Mouse (Mus musculus) neural tube, embryonic 11.5 days (tissue): ENCODE data around the gene Gjb5. TPM values are rescaled to one million over a fixed set of nuclear protein-coding genes. Genes with fewer than 3 reads are reported as not detected.
A peak's percentile ranks its signal among the peaks of the same experiment; 100 is the strongest.

ENCODE experiments used
- ATAC-seq: fragments of 200-750 bp; cut with Nextera tagmentation; 2 replicates; pipeline ENCODE4 v1.8.0; 2017; ENCODE audit warnings: moderate number of reproducible peaks, mild to moderate bottlenecking, moderate TSS enrichment, moderate library complexity; ENCODE audit not compliant: insufficient read depth, low FRiP score, low TSS enrichment
- DNase-seq: peaks from one replicate; pipeline ENCODE4 v3.0.0-alpha.2; 2015; ENCODE audit warnings: low spot score
- H3K27ac ChIP-seq: fragments of 300-500 bp; sonication (generic); 2 replicates; pipeline ENCODE4 v1.5.1; 2014; ENCODE audit warnings: low read depth, mild to moderate bottlenecking, low read length
- H3K27me3 ChIP-seq: fragments of 300-500 bp; sonication (generic); 2 replicates; pipeline ENCODE4 v1.6.1; 2014; ENCODE audit warnings: mild to moderate bottlenecking, low read length, mixed read lengths; ENCODE audit not compliant: control insufficient read depth, insufficient read depth
- H3K36me3 ChIP-seq: fragments of 300-500 bp; sonication (generic); 2 replicates; pipeline ENCODE4 v1.6.1; 2014; ENCODE audit warnings: mild to moderate bottlenecking, low read length, moderate library complexity, mixed read lengths; ENCODE audit not compliant: control insufficient read depth, insufficient read depth
- H3K4me1 ChIP-seq: fragments of 300-500 bp; sonication (generic); 2 replicates; pipeline ENCODE4 v1.6.1; 2014; ENCODE audit warnings: low read length, mixed read lengths; ENCODE audit not compliant: control insufficient read depth, insufficient read depth
- H3K4me2 ChIP-seq: fragments of 300-500 bp; sonication (generic); 2 replicates; pipeline ENCODE4 v1.6.1; 2014; ENCODE audit warnings: low read depth, mild to moderate bottlenecking, moderate library complexity
- H3K4me3 ChIP-seq: fragments of 300-500 bp; sonication (generic); 2 replicates; pipeline ENCODE4 v1.5.1; 2014; ENCODE audit warnings: low read depth, low read length
- H3K9ac ChIP-seq: fragments of 300-500 bp; sonication (generic); 2 replicates; pipeline ENCODE4 v1.6.1; 2014; ENCODE audit warnings: mild to moderate bottlenecking, low read length
- H3K9me3 ChIP-seq: fragments of 300-500 bp; sonication (generic); 2 replicates; pipeline ENCODE4 v1.6.1; 2016; ENCODE audit warnings: low read length; ENCODE audit not compliant: control insufficient read depth
- WGBS: fragments of 180-500 bp; shearing (Covaris S2); extraction: QIAGEN DNeasy Blood & Tissue Kit; methylation state at CpG from one replicate; pipeline ENCODE4 v1.1.7; 2014; 5-methylcytosine and 5-hydroxymethylcytosine counted together
- polyA plus RNA-seq: library from polyadenylated mRNA; unstranded; fragments of >200 nt; fragmentation: Nextera tagmentation; extraction: Ambion mirVana; gene quantifications from 2 replicates; pipeline ENCODE4 v1.2.1, GENCODE M21; 2014

Gene Gjb5
- polyA plus RNA-seq, 1 experiment from 2014 or later: 1.2 TPM

DNA sequence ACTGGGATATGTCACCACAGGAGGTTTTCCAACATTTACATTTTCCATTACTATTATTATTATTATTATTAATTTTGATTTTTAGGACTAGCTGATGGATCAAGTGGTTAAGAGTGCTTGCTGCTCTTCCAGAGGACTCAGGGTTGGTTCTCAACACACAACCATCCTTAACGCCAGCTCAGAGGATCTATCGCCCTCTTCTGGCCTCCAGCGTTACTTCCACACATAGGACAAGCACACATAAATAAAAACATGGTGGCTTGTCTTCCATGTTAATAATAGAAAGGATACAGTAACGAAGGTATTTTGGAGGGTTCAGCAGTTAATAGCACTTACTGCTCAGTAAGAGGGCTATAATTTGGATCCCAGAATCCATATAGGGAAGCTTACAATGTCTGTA, 16.7 kb upstream of the Gjb5 start:
- Histone ChIP-seq H3K4me1 (no peaks in the 10 kb centered on the region), H3K9me3 (no peaks in the 10 kb centered on the region), H3K27me3 (no peaks in the 10 kb centered on the region), H3K27ac (no peak overlapping the region), H3K36me3 (no peaks in the 10 kb centered on the region), H3K4me2 (no peak overlapping the region), H3K9ac (no peak overlapping the region), H3K4me3 (no peak overlapping the region)
- DNase-seq (no peak), ATAC-seq (no peak)
- 88% methylated on average over 4 of the region's 4 CpGs for WGBS

DNA sequence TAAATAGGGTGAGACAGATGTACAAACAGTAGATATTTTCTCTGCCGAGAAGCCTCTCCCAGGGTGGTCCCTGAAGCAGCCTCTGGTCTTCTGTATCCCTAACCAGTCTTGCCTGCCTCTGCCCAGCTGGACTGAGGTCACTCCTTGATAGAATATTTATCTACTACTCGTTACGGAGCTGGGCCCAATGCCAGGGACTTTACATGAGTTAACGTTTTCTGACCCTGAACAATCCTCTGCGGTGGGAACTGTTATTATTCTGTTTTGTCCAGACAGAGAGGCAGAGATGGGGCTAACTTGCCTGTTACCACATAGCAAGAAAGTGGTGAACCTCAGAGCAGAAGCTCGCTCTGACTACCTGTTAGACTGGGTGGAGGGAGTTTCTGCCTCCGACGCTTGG, 15.5 kb upstream of the Gjb5 start:
- DNase-seq (no peak), ATAC-seq (no peak)
- Histone ChIP-seq H3K4me3 (no peak overlapping the region), H3K9me3 (no peaks in the 10 kb centered on the region), H3K27ac (no peak overlapping the region), H3K27me3 (no peaks in the 10 kb centered on the region), H3K36me3 (no peaks in the 10 kb centered on the region), H3K4me1 (no peaks in the 10 kb centered on the region), H3K9ac (no peak overlapping the region), H3K4me2 (no peak overlapping the region)
- WGBS: 76% methylated on average over 8 of the region's 8 CpGs

GRCm38 (mm10) chr4:127371546-127371945, 13.6 kb upstream of the Gjb5 start:
- DNase-seq (no peak), ATAC-seq (no peak)
- no peak overlapping the region for H3K4me2 ChIP-seq
- WGBS: 83% methylated on average over 5 of the region's 5 CpGs
- H3K9ac ChIP-seq: no peak overlapping the region
- H3K4me3 ChIP-seq: no peak overlapping the region
- H3K9me3 ChIP-seq: no peaks in the 10 kb centered on the region
- H3K27me3 ChIP-seq: no peaks in the 10 kb centered on the region
- H3K27ac ChIP-seq: no peak overlapping the region
- no peaks in the 10 kb centered on the region for H3K4me1 ChIP-seq
- no peaks in the 10 kb centered on the region for H3K36me3 ChIP-seq

DNA sequence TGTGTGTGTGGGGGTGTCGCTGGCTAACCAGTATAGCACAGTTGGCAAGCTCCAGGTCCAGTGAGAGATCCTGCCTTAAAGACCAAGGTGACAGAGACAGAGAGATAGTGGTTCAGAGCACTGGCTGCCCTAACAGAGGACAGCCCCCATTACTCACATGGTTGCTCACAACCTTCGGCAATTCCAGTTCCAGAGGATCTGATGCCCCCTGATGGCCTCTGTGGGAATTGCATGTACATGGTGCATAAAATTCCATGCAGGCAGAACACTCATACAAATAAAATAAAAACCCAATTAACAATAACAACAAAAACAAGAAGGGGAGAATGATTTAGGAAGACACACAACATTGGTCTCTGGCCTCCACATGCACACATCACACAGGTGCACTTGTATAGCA, 12.5 kb upstream of the Gjb5 start:
- H3K4me3 ChIP-seq: no peak overlapping the region
- H3K4me2 ChIP-seq: no peak overlapping the region
- H3K4me1 ChIP-seq: 0 out of 2 replicates have a peak, but pooled peaks cover 4% of the 10 kb centered on the region
- no peak for ATAC-seq
- H3K36me3 ChIP-seq: no peaks in the 10 kb centered on the region
- no peak overlapping the region for H3K27ac ChIP-seq
- no peak overlapping the region for H3K9ac ChIP-seq
- 53% methylated on average over 2 of the region's 2 CpGs for WGBS
- peak; percentile 48 for DNase-seq
- H3K27me3 ChIP-seq: no peaks in the 10 kb centered on the region
- no peaks in the 10 kb centered on the region for H3K9me3 ChIP-seq

GRCm38 (mm10) chr4:127368379-127368973, 10.5 kb upstream of the Gjb5 start:
- Histone ChIP-seq H3K9ac (no peak overlapping the region), H3K4me1 (peaks cover 6% of the 10 kb centered on the region; the same call in 1 of the 2 replicates), H3K9me3 (no peaks in the 10 kb centered on the region), H3K4me3 (no peak overlapping the region), H3K27me3 (no peaks in the 10 kb centered on the region), H3K4me2 (no peak overlapping the region), H3K36me3 (no peaks in the 10 kb centered on the region), H3K27ac (no peak overlapping the region)
- peak; percentile 83 for DNase-seq
- WGBS: 35% methylated on average over 13 of the region's 13 CpGs
- peak; percentile 51; the same call in 1 of the 2 replicates for ATAC-seq

- 20% methylated on average over 4 of the region's 4 CpGs for WGBS
- no peak overlapping the region for H3K4me3 ChIP-seq
- ATAC-seq (no peak), DNase-seq (peak; percentile 42)
- no peaks in the 10 kb centered on the region for H3K36me3 ChIP-seq
- no peaks in the 10 kb centered on the region for H3K9me3 ChIP-seq
- no peaks in the 10 kb centered on the region for H3K27me3 ChIP-seq
- no peak overlapping the region for H3K9ac ChIP-seq
- H3K27ac ChIP-seq: 0 out of 2 replicates have a peak overlapping the region, but pooled peaks have one; percentile 27
- peaks cover 6% of the 10 kb centered on the region; the same call in 1 of the 2 replicates for H3K4me1 ChIP-seq
- no peak overlapping the region for H3K4me2 ChIP-seq
These were observed 7.9 kb upstream of the Gjb5 start for GRCm38 (mm10) chr4:127365834-127366233.

DNA sequence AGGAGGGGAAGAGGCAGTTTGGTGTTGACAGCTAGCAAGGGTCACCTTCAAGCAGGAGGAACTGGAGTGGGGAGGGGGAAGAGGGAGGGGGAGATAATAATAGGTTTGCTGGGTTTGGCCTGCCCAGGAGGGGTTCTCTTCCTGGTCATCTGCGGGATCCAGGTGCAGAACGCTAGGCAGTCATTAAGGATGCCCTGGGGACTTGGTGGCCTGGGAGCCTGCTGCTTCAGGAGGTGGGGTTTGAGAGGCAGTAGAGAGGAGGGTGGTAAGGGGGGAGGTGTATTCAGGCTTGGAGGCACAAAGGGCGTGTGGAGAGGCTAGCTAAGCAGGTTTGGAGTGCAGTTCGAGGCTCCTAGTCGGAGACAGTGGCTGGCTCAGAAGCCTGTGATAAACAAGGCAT, 7.5 kb upstream of the Gjb5 start:
- ATAC-seq: no peak; the same call in 1 of the 2 replicates
- no peaks in the 10 kb centered on the region for H3K27me3 ChIP-seq
- H3K4me2 ChIP-seq: no peak overlapping the region
- 0 out of 2 replicates have a peak overlapping the region, but pooled peaks have one; percentile 27 for H3K27ac ChIP-seq
- peaks cover 6% of the 10 kb centered on the region; the same call in 1 of the 2 replicates for H3K4me1 ChIP-seq
- H3K9me3 ChIP-seq: no peaks in the 10 kb centered on the region
- peak; percentile 21 for DNase-seq
- no peak overlapping the region for H3K4me3 ChIP-seq
- 0 out of 2 replicates have a peak overlapping the region, but pooled peaks have one; percentile 11 for H3K9ac ChIP-seq
- no peaks in the 10 kb centered on the region for H3K36me3 ChIP-seq
- 23% methylated on average over 5 of the region's 5 CpGs for WGBS

DNA sequence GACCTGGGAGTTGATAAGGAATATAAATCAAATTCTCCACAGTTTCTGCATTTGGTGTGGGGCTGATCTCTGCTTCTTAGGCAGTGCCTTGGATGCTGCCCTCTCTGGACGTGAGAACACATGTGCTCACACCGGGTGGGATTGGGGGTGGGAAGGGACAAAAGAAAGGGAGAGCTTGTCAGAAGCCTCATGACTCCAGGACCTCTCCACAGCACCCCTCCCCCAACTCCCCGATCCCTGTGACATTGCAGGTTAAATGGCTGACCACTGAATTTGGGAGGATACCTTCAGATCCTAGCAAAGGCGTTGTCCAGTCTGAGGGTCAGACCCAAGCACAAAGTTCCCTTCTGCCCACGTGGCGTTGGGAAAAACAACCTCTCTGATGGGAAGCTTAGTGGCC, 6.5 kb upstream of the Gjb5 start:
- Histone ChIP-seq H3K27ac (no peak overlapping the region), H3K9me3 (no peaks in the 10 kb centered on the region), H3K36me3 (no peaks in the 10 kb centered on the region), H3K9ac (no peak overlapping the region), H3K4me3 (no peak overlapping the region), H3K27me3 (no peaks in the 10 kb centered on the region), H3K4me1 (peaks cover 6% of the 10 kb centered on the region; the same call in 1 of the 2 replicates), H3K4me2 (no peak overlapping the region)
- DNase-seq (no peak), ATAC-seq (no peak)
- 65% methylated on average over 6 of the region's 6 CpGs for WGBS

DNA sequence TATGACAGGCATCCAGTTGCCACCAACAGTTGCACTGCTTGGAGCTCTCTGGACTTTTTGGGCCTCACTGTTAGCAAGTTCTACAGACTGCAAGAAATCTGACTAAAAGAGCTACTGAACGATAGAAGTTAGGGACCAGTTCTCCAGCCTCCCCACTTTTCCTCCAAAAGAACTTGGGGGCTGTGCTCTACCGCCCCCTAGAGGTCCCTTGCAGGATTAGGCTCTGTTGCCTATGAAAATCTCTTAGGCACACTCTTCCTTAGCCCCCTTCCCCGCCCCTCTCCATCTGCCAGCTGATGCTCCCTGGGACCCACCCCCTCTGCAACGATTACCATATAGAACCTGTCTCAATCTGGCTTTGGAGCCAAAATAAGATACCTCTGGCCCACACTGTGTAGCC, 5.3 kb upstream of the Gjb5 start:
- H3K4me3 ChIP-seq: no peak overlapping the region
- H3K9ac ChIP-seq: no peak overlapping the region
- ATAC-seq (no peak), DNase-seq (no peak)
- H3K27me3 ChIP-seq: no peaks in the 10 kb centered on the region
- peaks cover 6% of the 10 kb centered on the region; the same call in 1 of the 2 replicates for H3K4me1 ChIP-seq
- no peaks in the 10 kb centered on the region for H3K36me3 ChIP-seq
- no peak overlapping the region for H3K27ac ChIP-seq
- 69% methylated on average over 4 of the region's 4 CpGs for WGBS
- H3K9me3 ChIP-seq: no peaks in the 10 kb centered on the region
- no peak overlapping the region for H3K4me2 ChIP-seq
